Mouse (Mus musculus) limb, embryonic 11.5 days (tissue): ENCODE results near the gene Acat2. TPM values are rescaled to one million over a fixed set of nuclear protein-coding genes. Genes with fewer than 3 reads are reported as not detected.
A peak's percentile ranks its signal among the peaks of the same experiment; 100 is the strongest.
"Not testable (repeated sequence)": the region's sequence is repeated elsewhere in the genome, so short reads cannot be mapped to it uniquely, and the experiment has no call there.

ENCODE experiments used
- ATAC-seq: fragments of 200-750 bp; cut with Nextera tagmentation; 2 replicates; pipeline ENCODE4 v1.8.0; 2017; ENCODE audit warnings: low read depth; ENCODE audit not compliant: insufficient number of reproducible peaks, low FRiP score, low TSS enrichment
- DNase-seq: peaks from one replicate; pipeline ENCODE4 v3.0.0-alpha.2; 2015; ENCODE audit warnings: low spot score
- H3K27ac ChIP-seq: fragments of 300-500 bp; sonication (generic); replicated peaks from 2 replicates; pipeline ENCODE4 v1.5.1; 2014; ENCODE audit warnings: low read depth, mild to moderate bottlenecking, low read length
- H3K27me3 ChIP-seq: fragments of 300-500 bp; sonication (generic); 2 replicates; pipeline ENCODE4 v1.6.1; 2014; ENCODE audit warnings: mild to moderate bottlenecking, low read length, mixed read lengths; ENCODE audit not compliant: control insufficient read depth, insufficient read depth
- H3K36me3 ChIP-seq: fragments of 300-500 bp; sonication (generic); 2 replicates; pipeline ENCODE4 v1.6.1; 2014; ENCODE audit warnings: mild to moderate bottlenecking, low read length, moderate library complexity, mixed read lengths; ENCODE audit not compliant: control insufficient read depth, insufficient read depth
- H3K4me1 ChIP-seq: fragments of 300-500 bp; sonication (generic); 2 replicates; pipeline ENCODE4 v1.6.1; 2014; ENCODE audit warnings: low read length, mixed read lengths; ENCODE audit not compliant: control insufficient read depth, insufficient read depth
- H3K4me2 ChIP-seq: fragments of 300-500 bp; sonication (generic); 2 replicates; pipeline ENCODE4 v1.6.1; 2014; ENCODE audit warnings: low read depth, mild to moderate bottlenecking, moderate library complexity; ENCODE audit not compliant: severe bottlenecking
- H3K4me3 ChIP-seq: fragments of 300-500 bp; sonication (generic); 2 replicates; pipeline ENCODE4 v1.5.1; 2014; ENCODE audit warnings: low read depth, low read length
- H3K9ac ChIP-seq: fragments of 300-500 bp; sonication (generic); 2 replicates; pipeline ENCODE4 v1.6.1; 2014; ENCODE audit warnings: mild to moderate bottlenecking, low read length
- H3K9me3 ChIP-seq: fragments of 300-500 bp; sonication (generic); 2 replicates; pipeline ENCODE4 v1.6.1; 2016; ENCODE audit warnings: low read length; ENCODE audit not compliant: control insufficient read depth
- WGBS: fragments of 180-500 bp; shearing (Covaris S2); extraction: QIAGEN DNeasy Blood & Tissue Kit; methylation state at CpG from one replicate; pipeline ENCODE4 v1.1.7; 2014; 5-methylcytosine and 5-hydroxymethylcytosine counted together
- polyA plus RNA-seq: library from polyadenylated mRNA; unstranded; fragments of >200 nt; fragmentation: Nextera tagmentation; extraction: Ambion mirVana; gene quantifications from 2 replicates; pipeline ENCODE4 v1.2.1, GENCODE M21; 2014

Acat2 gene
- polyA plus RNA-seq, 1 experiment from 2014 or later: 236 TPM

- H3K4me3 ChIP-seq, DNase-seq, H3K4me1 ChIP-seq, H3K4me2 ChIP-seq, H3K9ac ChIP-seq, H3K27ac ChIP-seq, H3K27me3 ChIP-seq, H3K9me3 ChIP-seq, H3K36me3 ChIP-seq, ATAC-seq: not testable (repeated sequence)
- WGBS: 80% methylated on average over 5 of the region's 5 CpGs
These were observed 29.0 kb downstream of the Acat2 start for GRCm38 (mm10) chr17:12931576-12931975.

GRCm38 (mm10) chr17:12925703-12926180, 34.8 kb downstream of the Acat2 start:
- no peaks in the 10 kb centered on the region for H3K9me3 ChIP-seq
- ATAC-seq: no peak
- H3K4me3 ChIP-seq: no peak overlapping the region
- H3K4me1 ChIP-seq: no peaks in the 10 kb centered on the region
- H3K4me2 ChIP-seq: no peak overlapping the region
- no peak overlapping the region for H3K9ac ChIP-seq
- DNase-seq: no peak
- WGBS: 86% methylated on average over 8 of the region's 8 CpGs
- no peak overlapping the region for H3K27ac ChIP-seq
- peaks cover 25% of the 10 kb centered on the region for H3K36me3 ChIP-seq
- no peaks in the 10 kb centered on the region for H3K27me3 ChIP-seq

GRCm38 (mm10) chr17:12925001-12925400, 35.5 kb downstream of the Acat2 start:
- H3K27me3 ChIP-seq: no peaks in the 10 kb centered on the region
- H3K9ac ChIP-seq: no peak overlapping the region
- no peak overlapping the region for H3K4me3 ChIP-seq
- no peaks in the 10 kb centered on the region for H3K4me1 ChIP-seq
- ATAC-seq (no peak), DNase-seq (no peak)
- 92% methylated on average over 3 of the region's 3 CpGs for WGBS
- no peak overlapping the region for H3K27ac ChIP-seq
- H3K9me3 ChIP-seq: no peaks in the 10 kb centered on the region
- no peak overlapping the region for H3K4me2 ChIP-seq
- H3K36me3 ChIP-seq: peaks cover 32% of the 10 kb centered on the region

- no peak for ATAC-seq
- Histone ChIP-seq H3K27me3 (no peaks in the 10 kb centered on the region), H3K9me3 (no peaks in the 10 kb centered on the region), H3K4me2 (no peak overlapping the region), H3K4me3 (no peak overlapping the region), H3K4me1 (no peaks in the 10 kb centered on the region), H3K9ac (no peak overlapping the region), H3K36me3 (peaks cover 40% of the 10 kb centered on the region), H3K27ac (no peak overlapping the region)
- 98% methylated on average over 1 of the region's 1 CpGs for WGBS
- DNase-seq: no peak
These were observed 39.5 kb downstream of the Acat2 start for GRCm38 (mm10) chr17:12921073-12921472.

- DNase-seq (no peak), ATAC-seq (peak; percentile 74)
- Histone ChIP-seq H3K4me2 (peak overlapping the region; percentile 69), H3K9me3 (no peaks in the 10 kb centered on the region), H3K9ac (peak overlapping the region; percentile 85), H3K27me3 (no peaks in the 10 kb centered on the region), H3K27ac (peak overlapping the region; percentile 72), H3K36me3 (peaks cover 31% of the 10 kb centered on the region), H3K4me3 (peak overlapping the region; percentile 81), H3K4me1 (no peaks in the 10 kb centered on the region)
- under 1% methylated on average over 40 of the region's 40 CpGs for WGBS
These were observed 43.8 kb downstream of the Acat2 start for GRCm38 (mm10) chr17:12916588-12917380.

- Histone ChIP-seq H3K27ac (peak within 1 kb of the TSS; percentile 72), H3K36me3 (peaks cover 29% of the 10 kb centered on the region), H3K4me1 (no peaks in the 10 kb centered on the region), H3K9me3 (no peaks in the 10 kb centered on the region), H3K27me3 (no peaks in the 10 kb centered on the region), H3K4me3 (peak within 1 kb of the TSS; percentile 81), H3K4me2 (peak within 1 kb of the TSS; percentile 84), H3K9ac (peak within 1 kb of the TSS; percentile 85)
- peak; percentile 99 for DNase-seq
- under 1% methylated on average over 56 of the region's 56 CpGs for WGBS
- ATAC-seq: peak; percentile 99
These were observed 44.5 kb downstream of the Acat2 start, which contains the start of gene Mrpl18 for GRCm38 (mm10) chr17:12915881-12916583. Gene Mrpl18 (minus strand): TSS chr17:12916345.

GRCm38 (mm10) chr17:12915488-12915880, 45.1 kb downstream of the Acat2 start, which contains the start of gene Tcp1:
Gene Tcp1 (plus strand): TSS chr17:12915701.
- no peaks in the 10 kb centered on the region for H3K4me1 ChIP-seq
- no peak for ATAC-seq
- H3K36me3 ChIP-seq: peaks cover 31% of the 10 kb centered on the region
- H3K9me3 ChIP-seq: no peaks in the 10 kb centered on the region
- H3K27ac ChIP-seq: peak within 1 kb of the TSS; percentile 72
- peak within 1 kb of the TSS; percentile 81 for H3K4me3 ChIP-seq
- H3K9ac ChIP-seq: peak within 1 kb of the TSS; percentile 85
- WGBS: under 1% methylated on average over 18 of the region's 18 CpGs
- peak within 1 kb of the TSS; percentile 84 for H3K4me2 ChIP-seq
- DNase-seq: no peak
- no peaks in the 10 kb centered on the region for H3K27me3 ChIP-seq

- no peak for ATAC-seq
- Histone ChIP-seq H3K9ac (no peak overlapping the region), H3K4me3 (no peak overlapping the region), H3K36me3 (peaks cover 18% of the 10 kb centered on the region), H3K4me1 (no peaks in the 10 kb centered on the region), H3K4me2 (no peak overlapping the region), H3K27me3 (no peaks in the 10 kb centered on the region), H3K27ac (no peak overlapping the region), H3K9me3 (no peaks in the 10 kb centered on the region)
- WGBS: 89% methylated on average over 8 of the region's 8 CpGs
- no peak for DNase-seq
These were observed 50.2 kb downstream of the Acat2 start for GRCm38 (mm10) chr17:12910391-12910790.
